Mouse (Mus musculus) cortical plate, adult 2 months (tissue): ENCODE results near the gene Slc51a. TPM values are rescaled to one million over a fixed set of nuclear protein-coding genes. Genes with fewer than 3 reads are reported as not detected.
"Not testable (repeated sequence)": the region's sequence is repeated elsewhere in the genome, so short reads cannot be mapped to it uniquely, and the experiment has no call there.

ENCODE experiments used
- H3K27ac ChIP-seq: fragments of 200-500 bp; 2 replicates; pipeline ENCODE4 v1.5.1; 2012; ENCODE audit warnings: low read length, control low read depth, inconsistent platforms; ENCODE audit not compliant: insufficient read depth
- H3K4me1 ChIP-seq: fragments of 200-500 bp; 2 replicates; pipeline ENCODE4 v1.6.1; 2011; ENCODE audit warnings: low read length; ENCODE audit not compliant: control insufficient read depth, insufficient read depth
- H3K4me3 ChIP-seq: fragments of 200-500 bp; 2 replicates; pipeline ENCODE4 v1.5.1; 2011; ENCODE audit warnings: mild to moderate bottlenecking, low read length, control low read depth; ENCODE audit not compliant: insufficient read depth
- CTCF ChIP-seq: fragments of 200-500 bp; IDR thresholded peaks from 2 replicates; pipeline ENCODE4 v1.5.1; 2011; ENCODE audit warnings: mild to moderate bottlenecking, control low read depth, low read length; ENCODE audit not compliant: insufficient read depth; ENCODE audit errors: extremely low read depth
- POLR2A ChIP-seq: fragments of 200-500 bp; IDR thresholded peaks from 2 replicates; pipeline ENCODE4 v1.6.1; 2011; ENCODE audit warnings: mild to moderate bottlenecking, low read length, control low read depth; ENCODE audit not compliant: insufficient read depth; ENCODE audit errors: extremely low read depth
- polyA plus RNA-seq: library from polyadenylated mRNA; depleted of rRNA; stranded (reverse); fragments of >200 nt; gene quantifications from 2 replicates; pipeline ENCODE4 v1.2.3, GENCODE M21; 2012

Gene Slc51a
- polyA plus RNA-seq, 1 experiment: 0.04 TPM

GRCm38 (mm10) chr16:32456086-32456485, 31.6 kb downstream of the Slc51a start:
- TF ChIP-seq CTCF (no peak), POLR2A (no peak)

GRCm38 (mm10) chr16:32454646-32455045, 33.0 kb downstream of the Slc51a start:
- Histone ChIP-seq H3K27ac (no peak overlapping the region), H3K4me1 (peaks cover 2% of the 10 kb centered on the region; the same call in 1 of the 2 replicates), H3K4me3 (no peak overlapping the region)
- TF ChIP-seq POLR2A: no peak
- TF ChIP-seq CTCF: no peak

More at GRCm38 (mm10) chr16:32456086-32456485, 31.6 kb downstream of the Slc51a start:
- H3K4me1 ChIP-seq: peaks cover 2% of the 10 kb centered on the region; the same call in 1 of the 2 replicates
- no peak overlapping the region for H3K27ac ChIP-seq
- no peak overlapping the region for H3K4me3 ChIP-seq

GRCm38 (mm10) chr16:32453102-32453501, 34.6 kb downstream of the Slc51a start:
- Histone ChIP-seq H3K4me1 (peaks cover 2% of the 10 kb centered on the region; the same call in 1 of the 2 replicates), H3K4me3 (no peak overlapping the region), H3K27ac (no peak overlapping the region)
- TF ChIP-seq POLR2A (no peak), CTCF (no peak)

- Histone ChIP-seq H3K4me1 (no peaks in the 10 kb centered on the region; the same call in 1 of the 2 replicates), H3K27ac (no peak overlapping the region), H3K4me3 (no peak overlapping the region)
- TF ChIP-seq POLR2A (no peak), CTCF (no peak)
Observed at GRCm38 (mm10) chr16:32450133-32450532, 37.5 kb downstream of the Slc51a start.

- no peaks in the 10 kb centered on the region; the same call in 1 of the 2 replicates for H3K4me1 ChIP-seq
- TF ChIP-seq POLR2A (no peak), CTCF (no peak)
- no peak overlapping the region for H3K4me3 ChIP-seq
- H3K27ac ChIP-seq: no peak overlapping the region
Observed at GRCm38 (mm10) chr16:32449665-32450064, 38.0 kb downstream of the Slc51a start.

GRCm38 (mm10) chr16:32446563-32447138, 41.0 kb downstream of the Slc51a start:
- Histone ChIP-seq H3K4me3 (no peak overlapping the region), H3K27ac (no peak overlapping the region), H3K4me1 (no peaks in the 10 kb centered on the region; the same call in 1 of the 2 replicates)
- no peak for TF ChIP-seq POLR2A
- no peak for TF ChIP-seq CTCF

GRCm38 (mm10) chr16:32445558-32445957, 42.1 kb downstream of the Slc51a start:
- TF ChIP-seq CTCF (no peak), POLR2A (no peak)
- no peak overlapping the region for H3K4me3 ChIP-seq
- no peaks in the 10 kb centered on the region; the same call in 1 of the 2 replicates for H3K4me1 ChIP-seq
- H3K27ac ChIP-seq: no peak overlapping the region

- not testable (repeated sequence) for H3K4me3 ChIP-seq, H3K27ac ChIP-seq, H3K4me1 ChIP-seq
Observed at GRCm38 (mm10) chr16:32444615-32445014, 43.1 kb downstream of the Slc51a start.

- H3K4me3 ChIP-seq: no peak overlapping the region
- no peaks in the 10 kb centered on the region for H3K4me1 ChIP-seq
- no peak overlapping the region for H3K27ac ChIP-seq
- TF ChIP-seq POLR2A: no peak
- TF ChIP-seq CTCF: no peak
Observed at GRCm38 (mm10) chr16:32441432-32441831, 46.2 kb downstream of the Slc51a start.

- H3K27ac ChIP-seq: no peak overlapping the region
- no peak overlapping the region for H3K4me3 ChIP-seq
- TF ChIP-seq CTCF (no peak), POLR2A (no peak)
- H3K4me1 ChIP-seq: no peaks in the 10 kb centered on the region
Observed at GRCm38 (mm10) chr16:32437266-32437665, 50.4 kb downstream of the Slc51a start.
